In genomic region chr3:86709472-86709871, GRCm38 (mm10) we compare ENCODE assay signal across 22 mouse cellular contexts.
DNase-seq lines count a peak whose midpoint lies in the region; ATAC-seq and TF ChIP-seq lines count a peak whose summit lies in the region.
"Had no signal": no experiment of that assay in that cellular context is flagged by ENCODE, and none has a peak within 500 bp of the region (broad histone marks: within the 10 kb centered on the region; RNA-seq: fewer than 3 reads in every experiment).

No protein-coding gene starts in this region.

- H3K36me3 ChIP-seq in heart, adult 2 months (ENCODE audit: control insufficient read depth, insufficient read depth, low read length): no peaks in the 10 kb centered on the region
- H3K36me3 ChIP-seq in liver, adult 2 months (ENCODE audit: control insufficient read depth, insufficient read depth, low read length): no peaks in the 10 kb centered on the region
- H3K36me3 ChIP-seq in embryonic facial prominence, embryonic 14.5 days (ENCODE audit: control insufficient read depth, insufficient read depth, low read length): no peaks in the 10 kb centered on the region
- H3K36me3 ChIP-seq: forebrain, embryonic 15.5 days; intestine, embryonic 15.5 days; kidney, embryonic 15.5 days; limb, embryonic 13.5 days; liver, embryonic 13.5 days had no signal

- H3K27ac ChIP-seq in heart, adult 2 months: peak overlapping the region; percentile 19; the same call in 1 of the 2 replicates
- no peak overlapping the region for H3K27ac ChIP-seq in liver, adult 2 months (replicated peaks; ENCODE audit: insufficient read depth, low read depth, low read length)
- peak overlapping the region; percentile 39 for H3K27ac ChIP-seq in embryonic facial prominence, embryonic 14.5 days (replicated peaks; ENCODE audit: low read depth, low read length)
- H3K27ac ChIP-seq: forebrain, embryonic 15.5 days; intestine, embryonic 15.5 days; kidney, embryonic 15.5 days; left cerebral cortex, adult 2 months; limb, embryonic 13.5 days; liver, embryonic 13.5 days had no signal

- TF ChIP-seq POLR2A in heart, adult 2 months (IDR thresholded peaks at IDR 0.05; ENCODE audit: insufficient read depth, low read depth, low read length): no peak
- TF ChIP-seq POLR2A in liver, adult 2 months (IDR thresholded peaks at IDR 0.05; ENCODE audit: extremely low read depth, insufficient read depth, low read length): no peak

- no peaks in the 10 kb centered on the region for H3K9me3 ChIP-seq in embryonic facial prominence, embryonic 14.5 days (ENCODE audit: control insufficient read depth, low read length)
- H3K9me3 ChIP-seq: forebrain, embryonic 15.5 days; intestine, embryonic 15.5 days; kidney, embryonic 15.5 days; limb, embryonic 13.5 days; liver, embryonic 13.5 days had no signal

- no peaks in the 10 kb centered on the region for H3K4me1 ChIP-seq in heart, adult 2 months (ENCODE audit: control insufficient read depth, insufficient read depth, low read length)
- no peaks in the 10 kb centered on the region for H3K4me1 ChIP-seq in liver, adult 2 months (ENCODE audit: control insufficient read depth, insufficient read depth, low read length)
- H3K4me1 ChIP-seq in embryonic facial prominence, embryonic 14.5 days (ENCODE audit: control insufficient read depth, insufficient read depth, low read length): no peaks in the 10 kb centered on the region
- H3K4me1 ChIP-seq: intestine, embryonic 15.5 days; kidney, embryonic 15.5 days; liver, embryonic 13.5 days had no signal

- no peak for DNase-seq in heart, adult 2 months
- no peak for DNase-seq in heart, postnatal 14 days
- DNase-seq in liver, adult 2 months (ENCODE audit: extremely low read depth, low read depth, low spot score): peak; percentile 5
- DNase-seq in liver: no peak
- DNase-seq in embryo, embryonic 10.5 days (ENCODE audit: low spot score): peak; percentile 50
- DNase-seq in embryonic facial prominence, embryonic 14.5 days (ENCODE audit: low spot score): peak; percentile 70
- DNase-seq in thymus, postnatal 25 days: no peak
- no peak for DNase-seq in cerebellum, adult 11 months
- DNase-seq: adrenal gland, postnatal 14 days; cerebellum, adult 18-20 months; layer of hippocampus, adult 9-11 months; liver, embryonic 13.5 days; lung, adult 2 months; thymus, adult 2 months had no signal

- H3K4me2 ChIP-seq in embryonic facial prominence, embryonic 14.5 days (ENCODE audit: low read depth, low read length): no peak overlapping the region; the same call in 1 of the 2 replicates
- H3K4me2 ChIP-seq: forebrain, embryonic 15.5 days; intestine, embryonic 15.5 days; kidney, embryonic 15.5 days; limb, embryonic 13.5 days; liver, embryonic 13.5 days; midbrain, embryonic 11.5 days had no signal

- no peak overlapping the region for H3K4me3 ChIP-seq in heart, adult 2 months
- H3K4me3 ChIP-seq in liver, adult 2 months (ENCODE audit: insufficient read depth, low read depth, low read length): no peak overlapping the region
- H3K4me3 ChIP-seq in embryonic facial prominence, embryonic 14.5 days (ENCODE audit: low read depth, low read length): no peak overlapping the region
- H3K4me3 ChIP-seq: forebrain, embryonic 15.5 days; intestine, embryonic 15.5 days; kidney, embryonic 15.5 days; left cerebral cortex, adult 2 months; limb, embryonic 13.5 days; liver, embryonic 13.5 days had no signal

- no peaks in the 10 kb centered on the region for H3K27me3 ChIP-seq in heart, adult 2 months (ENCODE audit: control insufficient read depth, insufficient read depth, low read length)
- H3K27me3 ChIP-seq in liver, adult 2 months (ENCODE audit: control insufficient read depth, insufficient read depth, low read length): no peaks in the 10 kb centered on the region
- H3K27me3 ChIP-seq in embryonic facial prominence, embryonic 14.5 days (replicated peaks; ENCODE audit: control insufficient read depth, insufficient read depth, low read length): no peaks in the 10 kb centered on the region
- H3K27me3 ChIP-seq: intestine, embryonic 15.5 days; kidney, embryonic 15.5 days; limb, embryonic 13.5 days; liver, embryonic 13.5 days had no signal

- WGBS in heart, adult 2 months: 29% methylated on average over 4 of the region's 4 CpGs
- 20% methylated on average over 4 of the region's 4 CpGs for WGBS in liver, adult 2 months
- WGBS in embryonic facial prominence, embryonic 14.5 days: 12% methylated on average over 4 of the region's 4 CpGs

- no peak for TF ChIP-seq CTCF in heart, adult 2 months (IDR thresholded peaks at IDR 0.05)
- no peak for TF ChIP-seq CTCF in liver, adult 2 months (IDR thresholded peaks at IDR 0.05; ENCODE audit: low read depth, low read length)

- no peak for TF ChIP-seq EP300 in heart, adult 2 months (IDR thresholded peaks at IDR 0.05; ENCODE audit: insufficient read depth, low read depth, low read length)

- intact Hi-C loops in heart, adult 2 months (cut with DNase I): no loop called here
- intact Hi-C loops in heart, postnatal 14 days (cut with DNase I): no loop called here

- no peaks in the 10 kb centered on the region for H3K79me2 ChIP-seq in heart, adult 2 months (replicated peaks; ENCODE audit: control insufficient read depth, insufficient read depth, low read length)
- no peaks in the 10 kb centered on the region for H3K79me2 ChIP-seq in liver, adult 2 months (ENCODE audit: control insufficient read depth, insufficient read depth, low read length)

- no peak overlapping the region for H3K9ac ChIP-seq in heart, adult 2 months (ENCODE audit: low read depth, low read length)
- no peak overlapping the region for H3K9ac ChIP-seq in liver, adult 2 months (ENCODE audit: low read depth, low read length)
- H3K9ac ChIP-seq in embryonic facial prominence, embryonic 14.5 days (ENCODE audit: low read depth, low read length): no peak overlapping the region
- H3K9ac ChIP-seq: forebrain, embryonic 15.5 days; intestine, embryonic 15.5 days; kidney, embryonic 15.5 days; limb, embryonic 13.5 days; liver, embryonic 13.5 days had no signal

- ATAC-seq in embryonic facial prominence, embryonic 14.5 days (ENCODE audit: low read depth): no peak
- ATAC-seq: CD4-positive, CD25-positive, alpha-beta regulatory T cell, adult 4 months; forebrain, embryonic 15.5 days; hindbrain, embryonic 16.5 days; intestine, embryonic 15.5 days had no signal

Comparison
In these comparisons a context has a peak if more than half of its experiments do, and no peak if none do; other contexts are left out.
1. DNase-seq: peak in liver, adult 2 months (single experiment), embryo, embryonic 10.5 days (single experiment) and embryonic facial prominence, embryonic 14.5 days (single experiment); none in heart, adult 2 months (0 of 2), heart, postnatal 14 days (0 of 2), liver (single experiment), thymus, postnatal 25 days (single experiment) and cerebellum, adult 11 months (single experiment).